Mouse (Mus musculus): ENCODE measurements at regions not wholly inside any gene's neighbourhood (a gene's known extent, or its start where the extent isn't known, plus 50 kb on each side); places are given as distances from the start of the nearest gene placed in this dataset.
A peak's percentile ranks its signal among the peaks of the same experiment; 100 is the strongest.

GRCm38 (mm10) chr2:114454901-114455300 lies 199.9 kb downstream of the Dph6 start:
- Histone ChIP-seq H3K4me2 (ENCODE audit: low read length) (no peak overlapping the region), H3K27me3 (replicated peaks; ENCODE audit: control insufficient read depth, insufficient read depth, low read length) (no peaks in the 10 kb centered on the region), H3K9me3 (ENCODE audit: control insufficient read depth, low read length) (no peaks in the 10 kb centered on the region), H3K4me3 (ENCODE audit: low read length) (no peak overlapping the region), H3K36me3 (ENCODE audit: control insufficient read depth, insufficient read depth, low read length) (no peaks in the 10 kb centered on the region), H3K4me1 (ENCODE audit: control insufficient read depth, insufficient read depth, low read depth, low read length) (no peaks in the 10 kb centered on the region), H3K9ac (ENCODE audit: low read depth, low read length) (no peak overlapping the region), H3K27ac (ENCODE audit: low read depth, low read length) (no peak overlapping the region)
- ATAC-seq = no peak
- 78% methylated on average over 2 of the region's 2 CpGs for WGBS

DNA sequence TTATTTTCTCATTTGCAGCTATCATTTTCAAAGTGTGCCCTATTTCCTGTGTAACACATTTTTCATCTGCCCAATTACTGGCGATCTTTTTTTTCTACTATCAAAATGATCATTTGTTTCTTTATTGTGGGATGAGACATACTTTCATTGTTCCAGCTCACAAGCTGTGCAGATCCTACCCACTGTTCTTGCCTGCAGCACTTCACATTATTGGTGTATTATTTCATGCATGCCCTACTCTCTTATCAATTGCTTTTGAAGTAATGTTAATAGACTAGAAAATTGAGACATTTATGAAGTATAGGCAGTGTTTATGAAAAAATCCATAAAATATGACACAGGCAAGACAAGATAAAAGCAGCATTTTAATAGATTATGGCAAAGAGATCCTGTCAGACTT lies 204.6 kb downstream of the Dph6 start:
- 81% methylated on average over 1 of the region's 1 CpGs for WGBS
- no peak overlapping the region for H3K4me3 ChIP-seq (ENCODE audit: low read length)
- no peaks in the 10 kb centered on the region for H3K4me1 ChIP-seq (ENCODE audit: control insufficient read depth, insufficient read depth, low read depth, low read length)
- H3K27ac ChIP-seq (ENCODE audit: low read depth, low read length) = no peak overlapping the region
- no peaks in the 10 kb centered on the region for H3K9me3 ChIP-seq (ENCODE audit: control insufficient read depth, low read length)
- H3K9ac ChIP-seq (ENCODE audit: low read depth, low read length) = no peak overlapping the region
- no peaks in the 10 kb centered on the region for H3K27me3 ChIP-seq (replicated peaks; ENCODE audit: control insufficient read depth, insufficient read depth, low read length)
- no peaks in the 10 kb centered on the region for H3K36me3 ChIP-seq (ENCODE audit: control insufficient read depth, insufficient read depth, low read length)
- no peak for ATAC-seq
- H3K4me2 ChIP-seq (ENCODE audit: low read length) = no peak overlapping the region

DNA sequence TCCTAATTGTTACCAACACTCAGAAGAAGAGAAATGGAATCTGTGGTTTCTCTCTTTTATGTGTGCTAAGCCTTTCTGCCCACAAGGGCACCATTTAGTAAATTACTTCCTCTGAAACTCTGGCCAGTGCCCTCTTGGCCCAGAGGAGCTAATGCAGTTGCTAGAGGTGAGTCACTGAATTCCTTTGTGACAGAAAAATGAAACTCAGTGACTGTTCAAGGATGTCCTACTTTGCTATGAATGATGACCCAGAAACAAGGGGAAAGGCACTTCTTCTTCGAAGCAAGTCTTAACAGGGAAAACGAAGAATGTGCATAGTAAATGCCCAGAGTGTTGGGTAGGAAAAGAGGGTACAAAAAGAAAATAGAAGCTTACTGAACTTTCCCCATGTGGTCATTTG lies 211.0 kb downstream of the Dph6 start:
- Histone ChIP-seq H3K36me3 (ENCODE audit: control insufficient read depth, insufficient read depth, low read length) (no peaks in the 10 kb centered on the region), H3K4me1 (ENCODE audit: control insufficient read depth, insufficient read depth, low read depth, low read length) (no peaks in the 10 kb centered on the region), H3K27me3 (replicated peaks; ENCODE audit: control insufficient read depth, insufficient read depth, low read length) (no peaks in the 10 kb centered on the region), H3K27ac (ENCODE audit: low read depth, low read length) (no peak overlapping the region), H3K9me3 (ENCODE audit: control insufficient read depth, low read length) (no peaks in the 10 kb centered on the region), H3K4me2 (ENCODE audit: low read length) (no peak overlapping the region), H3K9ac (ENCODE audit: low read depth, low read length) (no peak overlapping the region), H3K4me3 (ENCODE audit: low read length) (no peak overlapping the region)
- 76% methylated on average over 2 of the region's 2 CpGs for WGBS
- no peak for ATAC-seq

- WGBS = 26% methylated on average over 6 of the region's 6 CpGs
- H3K4me3 ChIP-seq (ENCODE audit: low read length) = no peak overlapping the region
- no peak overlapping the region for H3K4me2 ChIP-seq (ENCODE audit: low read length)
- no peak overlapping the region for H3K9ac ChIP-seq (ENCODE audit: low read depth, low read length)
- H3K36me3 ChIP-seq (ENCODE audit: control insufficient read depth, insufficient read depth, low read length) = no peaks in the 10 kb centered on the region
- no peaks in the 10 kb centered on the region for H3K9me3 ChIP-seq (ENCODE audit: control insufficient read depth, low read length)
- H3K27ac ChIP-seq (ENCODE audit: low read depth, low read length) = no peak overlapping the region
- no peak for ATAC-seq
- H3K4me1 ChIP-seq (ENCODE audit: control insufficient read depth, insufficient read depth, low read depth, low read length) = no peaks in the 10 kb centered on the region
- no peaks in the 10 kb centered on the region for H3K27me3 ChIP-seq (replicated peaks; ENCODE audit: control insufficient read depth, insufficient read depth, low read length)
Observed at GRCm38 (mm10) chr2:114440943-114441342, 213.8 kb downstream of the Dph6 start.

DNA sequence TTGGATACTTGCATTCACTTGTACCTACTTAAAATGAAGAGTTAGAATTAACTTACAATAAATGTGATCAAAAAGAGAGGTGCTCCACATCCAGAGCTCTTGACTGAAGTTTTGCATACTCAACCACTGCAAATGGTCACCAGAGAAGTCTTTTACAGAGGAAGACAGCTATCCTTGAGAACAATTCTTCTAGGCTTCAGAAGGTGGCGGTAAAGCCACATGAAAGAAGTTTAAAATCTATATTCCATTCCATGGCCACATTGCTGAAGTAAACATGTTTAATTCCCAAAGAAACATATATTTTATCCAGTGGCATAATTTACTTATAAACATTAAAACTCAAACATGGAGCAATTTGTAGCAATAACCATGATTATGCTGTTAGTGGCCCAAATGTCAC lies 215.1 kb downstream of the Dph6 start:
- Histone ChIP-seq H3K4me3 (ENCODE audit: low read length) (no peak overlapping the region), H3K4me1 (ENCODE audit: control insufficient read depth, insufficient read depth, low read depth, low read length) (no peaks in the 10 kb centered on the region), H3K9me3 (ENCODE audit: control insufficient read depth, low read length) (no peaks in the 10 kb centered on the region), H3K36me3 (ENCODE audit: control insufficient read depth, insufficient read depth, low read length) (no peaks in the 10 kb centered on the region), H3K9ac (ENCODE audit: low read depth, low read length) (no peak overlapping the region), H3K4me2 (ENCODE audit: low read length) (no peak overlapping the region), H3K27me3 (replicated peaks; ENCODE audit: control insufficient read depth, insufficient read depth, low read length) (no peaks in the 10 kb centered on the region), H3K27ac (ENCODE audit: low read depth, low read length) (no peak overlapping the region)
- no peak; the same call in 1 of the 2 replicates for ATAC-seq
- 66% methylated on average over 1 of the region's 1 CpGs for WGBS

GRCm38 (mm10) chr2:114438048-114438447 lies 216.7 kb downstream of the Dph6 start:
- H3K4me1 ChIP-seq (ENCODE audit: control insufficient read depth, insufficient read depth, low read depth, low read length) = no peaks in the 10 kb centered on the region
- no peaks in the 10 kb centered on the region for H3K9me3 ChIP-seq (ENCODE audit: control insufficient read depth, low read length)
- no peaks in the 10 kb centered on the region for H3K36me3 ChIP-seq (ENCODE audit: control insufficient read depth, insufficient read depth, low read length)
- no peaks in the 10 kb centered on the region for H3K27me3 ChIP-seq (replicated peaks; ENCODE audit: control insufficient read depth, insufficient read depth, low read length)
- H3K27ac ChIP-seq (ENCODE audit: low read depth, low read length) = no peak overlapping the region
- no peak overlapping the region for H3K4me2 ChIP-seq (ENCODE audit: low read length)
- no peak overlapping the region for H3K9ac ChIP-seq (ENCODE audit: low read depth, low read length)
- ATAC-seq = no peak
- H3K4me3 ChIP-seq (ENCODE audit: low read length) = no peak overlapping the region
- 46% methylated on average over 3 of the region's 3 CpGs for WGBS

DNA sequence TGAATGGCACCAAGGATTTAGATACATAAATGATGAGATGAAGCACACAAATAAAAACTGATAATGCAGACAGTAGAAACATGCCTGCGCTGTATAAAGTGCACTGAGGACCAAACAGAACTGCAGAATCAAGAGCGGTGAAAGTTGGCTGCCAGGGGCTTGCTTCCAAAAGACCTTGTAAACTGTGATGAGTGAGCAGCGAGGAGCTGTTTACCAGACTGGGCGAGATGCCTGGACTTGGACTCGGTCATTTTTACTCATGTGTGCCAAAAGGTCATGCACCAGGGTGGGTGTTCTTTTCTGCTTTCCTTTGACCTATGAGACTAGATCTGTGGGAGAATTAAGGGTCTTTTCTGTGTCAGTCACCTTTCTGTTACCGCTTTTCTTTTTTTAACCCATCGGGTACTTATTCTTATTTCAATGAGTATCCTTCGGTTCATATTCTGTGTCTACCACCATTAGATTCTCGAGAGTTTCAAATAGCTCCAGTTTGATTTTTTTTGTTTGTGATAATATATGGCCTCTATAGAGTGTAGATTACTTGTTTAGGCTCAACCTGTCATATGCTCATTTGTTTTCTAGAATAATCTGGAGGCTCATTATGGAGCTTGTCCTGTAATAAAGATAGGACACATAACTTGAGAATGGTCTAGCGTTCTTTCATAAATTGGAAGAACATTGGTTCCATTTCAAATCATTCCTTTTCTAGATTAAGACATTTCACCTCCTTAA lies 226.3 kb upstream of the Zfp770 start:
- 0 out of 2 replicates have a peak, but pooled peaks have one; percentile 45 for ATAC-seq
- H3K9ac ChIP-seq (ENCODE audit: low read depth, low read length) = no peak overlapping the region
- no peaks in the 10 kb centered on the region for H3K27me3 ChIP-seq (replicated peaks; ENCODE audit: control insufficient read depth, insufficient read depth, low read length)
- no peaks in the 10 kb centered on the region for H3K9me3 ChIP-seq (ENCODE audit: control insufficient read depth, low read length)
- H3K27ac ChIP-seq (ENCODE audit: low read depth, low read length) = no peak overlapping the region
- no peak overlapping the region for H3K4me3 ChIP-seq (ENCODE audit: low read length)
- no peak overlapping the region for H3K4me2 ChIP-seq (ENCODE audit: low read length)
- no peaks in the 10 kb centered on the region for H3K4me1 ChIP-seq (ENCODE audit: control insufficient read depth, insufficient read depth, low read depth, low read length)
- no peaks in the 10 kb centered on the region for H3K36me3 ChIP-seq (ENCODE audit: control insufficient read depth, insufficient read depth, low read length)
- WGBS = 75% methylated on average over 10 of the region's 10 CpGs

- no peak overlapping the region for H3K27ac ChIP-seq (ENCODE audit: low read depth, low read length)
- no peak for ATAC-seq
- no peaks in the 10 kb centered on the region for H3K36me3 ChIP-seq (ENCODE audit: control insufficient read depth, insufficient read depth, low read length)
- H3K9ac ChIP-seq (ENCODE audit: low read depth, low read length) = no peak overlapping the region
- H3K9me3 ChIP-seq (ENCODE audit: control insufficient read depth, low read length) = peaks cover 5% of the 10 kb centered on the region
- no peaks in the 10 kb centered on the region for H3K4me1 ChIP-seq (ENCODE audit: control insufficient read depth, insufficient read depth, low read depth, low read length)
- no peak overlapping the region for H3K4me2 ChIP-seq (ENCODE audit: low read length)
- 69% methylated on average over 3 of the region's 3 CpGs for WGBS
- no peaks in the 10 kb centered on the region for H3K27me3 ChIP-seq (replicated peaks; ENCODE audit: control insufficient read depth, insufficient read depth, low read length)
- no peak overlapping the region for H3K4me3 ChIP-seq (ENCODE audit: low read length)
Observed at GRCm38 (mm10) chr2:114419346-114419745, 218.1 kb upstream of the Zfp770 start.

- Histone ChIP-seq H3K9ac (ENCODE audit: low read depth, low read length) (no peak overlapping the region), H3K4me1 (ENCODE audit: control insufficient read depth, insufficient read depth, low read depth, low read length) (no peaks in the 10 kb centered on the region), H3K9me3 (ENCODE audit: control insufficient read depth, low read length) (no peaks in the 10 kb centered on the region; the same call in 1 of the 2 replicates), H3K4me2 (ENCODE audit: low read length) (no peak overlapping the region), H3K36me3 (ENCODE audit: control insufficient read depth, insufficient read depth, low read length) (no peaks in the 10 kb centered on the region), H3K27ac (ENCODE audit: low read depth, low read length) (no peak overlapping the region), H3K27me3 (replicated peaks; ENCODE audit: control insufficient read depth, insufficient read depth, low read length) (no peaks in the 10 kb centered on the region), H3K4me3 (ENCODE audit: low read length) (no peak overlapping the region)
- whole genome bisulfite sequencing = 92% methylated on average over 3 of the region's 3 CpGs
- no peak for ATAC-seq
Observed at GRCm38 (mm10) chr2:114413013-114413412, 211.7 kb upstream of the Zfp770 start.
